Mouse (Mus musculus): ENCODE data around the gene Rex1bd. TPM values are rescaled to one million over a fixed set of nuclear protein-coding genes. Genes with fewer than 3 reads are reported as not detected.

The Rex1bd gene
- polyA plus RNA-seq, 1 experiment from 2014 or later: 155 TPM

GRCm38 (mm10) chr8:70495001-70495770, 11.4 kb downstream of the Rex1bd start:
- H3K4me3 ChIP-seq (replicated peaks): no peak overlapping the region; the same call in 1 of the 2 replicates
- H3K27ac ChIP-seq: no peak overlapping the region
- peak overlapping the region; percentile 31 for H3K4me2 ChIP-seq (replicated peaks)
- no peaks in the 10 kb centered on the region for H3K36me3 ChIP-seq
- peaks cover 100% of the 10 kb centered on the region for H3K27me3 ChIP-seq
- no peaks in the 10 kb centered on the region for H3K9me3 ChIP-seq
- peaks cover 39% of the 10 kb centered on the region for H3K4me1 ChIP-seq (replicated peaks)
- 2% methylated on average over 20 of the region's 21 CpGs for WGBS
- no peak overlapping the region for H3K9ac ChIP-seq (replicated peaks)
- no peak for ATAC-seq

DNA sequence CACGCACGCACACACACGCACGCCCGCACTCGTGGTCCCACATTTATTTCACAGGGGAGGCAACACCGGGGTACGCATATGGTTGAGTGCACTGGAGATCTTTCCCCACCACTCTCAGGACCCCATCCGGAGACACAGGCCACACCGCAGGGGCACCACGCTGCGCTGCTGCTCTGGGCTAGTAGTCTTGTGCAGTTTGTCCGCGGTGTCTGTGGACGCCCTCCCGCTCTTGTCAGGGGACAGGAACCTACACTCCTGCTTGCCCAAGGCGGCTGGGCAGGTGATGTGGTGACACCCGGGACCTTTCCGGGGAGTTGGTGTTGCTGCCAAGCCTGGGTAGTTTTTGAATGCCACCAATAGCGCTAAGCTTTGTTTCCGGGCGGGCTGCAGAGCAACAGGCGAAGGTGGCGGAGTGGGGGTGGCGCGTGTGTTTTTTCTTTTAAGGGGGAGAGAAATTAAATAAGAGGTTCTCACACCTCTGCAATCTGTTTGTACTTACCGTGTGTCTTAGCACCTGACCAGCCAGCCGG, 12.1 kb downstream of the Rex1bd start:
- Histone ChIP-seq H3K4me3 (replicated peaks) (peak overlapping the region; percentile 4; the same call in 1 of the 2 replicates), H3K9me3 (no peaks in the 10 kb centered on the region), H3K4me1 (replicated peaks) (peaks cover 42% of the 10 kb centered on the region), H3K27me3 (peaks cover 100% of the 10 kb centered on the region), H3K4me2 (replicated peaks) (peak overlapping the region; percentile 14; the same call in 1 of the 2 replicates), H3K36me3 (no peaks in the 10 kb centered on the region), H3K9ac (replicated peaks) (no peak overlapping the region), H3K27ac (no peak overlapping the region)
- no peak for ATAC-seq
- WGBS: 2% methylated on average over 28 of the region's 28 CpGs

GRCm38 (mm10) chr8:70493692-70494415, 12.7 kb downstream of the Rex1bd start:
- ATAC-seq: 0 out of 2 replicates have a peak, but pooled peaks have one; percentile 17
- no peak overlapping the region for H3K27ac ChIP-seq
- H3K4me1 ChIP-seq (replicated peaks): peaks cover 48% of the 10 kb centered on the region
- H3K9me3 ChIP-seq: no peaks in the 10 kb centered on the region
- H3K9ac ChIP-seq (replicated peaks): no peak overlapping the region
- H3K4me2 ChIP-seq (replicated peaks): peak overlapping the region; percentile 57
- no peaks in the 10 kb centered on the region for H3K36me3 ChIP-seq
- peaks cover 100% of the 10 kb centered on the region for H3K27me3 ChIP-seq
- 1% methylated on average over 47 of the region's 47 CpGs for WGBS
- H3K4me3 ChIP-seq (replicated peaks): peak overlapping the region; percentile 35

GRCm38 (mm10) chr8:70492664-70493640, 13.6 kb downstream of the Rex1bd start, which contains the start of gene Crlf1:
Crlf1 (plus strand) TSS chr8:70493158.
- Histone ChIP-seq H3K4me3 (replicated peaks) (peak within 1 kb of the TSS; percentile 35), H3K27ac (no peak within 1 kb of the TSS), H3K9ac (replicated peaks) (peak within 1 kb of the TSS; percentile 44; the same call in 1 of the 2 replicates), H3K27me3 (peaks cover 100% of the 10 kb centered on the region), H3K9me3 (no peaks in the 10 kb centered on the region), H3K4me2 (replicated peaks) (peak within 1 kb of the TSS; percentile 57), H3K4me1 (replicated peaks) (peaks cover 57% of the 10 kb centered on the region), H3K36me3 (no peaks in the 10 kb centered on the region)
- ATAC-seq: peak; percentile 28; the same call in 1 of the 2 replicates
- under 1% methylated on average over 78 of the region's 93 CpGs for WGBS

- Histone ChIP-seq H3K36me3 (no peaks in the 10 kb centered on the region), H3K9ac (replicated peaks) (no peak overlapping the region; the same call in 1 of the 2 replicates), H3K27ac (no peak overlapping the region), H3K4me2 (replicated peaks) (no peak overlapping the region), H3K4me1 (replicated peaks) (peaks cover 68% of the 10 kb centered on the region), H3K27me3 (peaks cover 98% of the 10 kb centered on the region), H3K9me3 (no peaks in the 10 kb centered on the region), H3K4me3 (replicated peaks) (no peak overlapping the region)
- 2% methylated on average over 20 of the region's 20 CpGs for WGBS
- ATAC-seq: no peak
These were observed 15.6 kb downstream of the Rex1bd start for GRCm38 (mm10) chr8:70490880-70491495.

- H3K4me3 ChIP-seq (replicated peaks): no peak overlapping the region
- ATAC-seq: no peak
These were observed 16.3 kb downstream of the Rex1bd start for GRCm38 (mm10) chr8:70490061-70490879.

GRCm38 (mm10) chr8:70489576-70489975, 17.0 kb downstream of the Rex1bd start:
- Histone ChIP-seq H3K4me1 (replicated peaks) (peaks cover 57% of the 10 kb centered on the region), H3K4me2 (replicated peaks) (peak overlapping the region; percentile 33), H3K36me3 (peaks cover 4% of the 10 kb centered on the region; the same call in 1 of the 2 replicates), H3K9me3 (no peaks in the 10 kb centered on the region), H3K27ac (no peak overlapping the region), H3K27me3 (peaks cover 98% of the 10 kb centered on the region), H3K4me3 (replicated peaks) (peak overlapping the region; percentile 7), H3K9ac (replicated peaks) (0 out of 2 replicates have a peak overlapping the region, but pooled peaks have one; percentile 28)
- ATAC-seq: no peak
- under 1% methylated on average over 28 of the region's 41 CpGs for whole genome bisulfite sequencing

More at GRCm38 (mm10) chr8:70490061-70490879, 16.3 kb downstream of the Rex1bd start:
- H3K27ac ChIP-seq: no peak overlapping the region
- no peaks in the 10 kb centered on the region for H3K9me3 ChIP-seq
- peaks cover 64% of the 10 kb centered on the region for H3K4me1 ChIP-seq (replicated peaks)
- H3K4me2 ChIP-seq (replicated peaks): no peak overlapping the region
- peaks cover 98% of the 10 kb centered on the region for H3K27me3 ChIP-seq
- H3K9ac ChIP-seq (replicated peaks): no peak overlapping the region
- 8% methylated on average over 10 of the region's 10 CpGs for WGBS
- no peaks in the 10 kb centered on the region for H3K36me3 ChIP-seq

DNA sequence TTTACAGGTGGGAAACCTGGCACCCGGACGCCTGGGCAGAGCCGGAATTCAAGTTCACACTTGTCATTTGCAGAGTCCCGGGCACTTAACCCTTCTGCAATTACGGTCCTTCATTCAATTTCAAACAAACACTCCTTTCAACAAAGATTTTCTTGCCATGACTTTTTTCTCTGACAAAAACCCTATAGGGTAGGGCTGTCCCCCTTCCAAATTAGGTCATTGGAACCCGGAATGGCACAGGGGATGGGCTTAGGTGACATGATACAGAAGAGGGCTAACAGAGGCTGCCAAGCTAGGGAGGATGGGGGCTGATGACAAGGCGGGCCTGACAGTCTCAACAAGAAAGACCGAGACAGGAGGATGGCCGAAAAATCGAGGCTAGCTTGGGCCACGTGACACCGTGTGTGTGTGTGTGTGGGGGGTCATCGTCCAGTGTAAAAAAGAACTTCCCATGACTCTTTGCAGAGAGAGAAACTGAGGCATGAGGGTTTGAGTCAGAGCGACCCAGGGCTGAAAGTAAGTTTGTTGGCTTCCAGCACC, 17.6 kb downstream of the Rex1bd start:
- H3K9me3 ChIP-seq: no peaks in the 10 kb centered on the region
- 2% methylated on average over 14 of the region's 14 CpGs for WGBS
- H3K4me1 ChIP-seq (replicated peaks): peaks cover 51% of the 10 kb centered on the region
- peak overlapping the region; percentile 7 for H3K4me3 ChIP-seq (replicated peaks)
- peak overlapping the region; percentile 44; the same call in 1 of the 2 replicates for H3K9ac ChIP-seq (replicated peaks)
- no peak overlapping the region for H3K27ac ChIP-seq
- peaks cover 10% of the 10 kb centered on the region; the same call in 1 of the 2 replicates for H3K36me3 ChIP-seq
- peak overlapping the region; percentile 68 for H3K4me2 ChIP-seq (replicated peaks)
- no peak for ATAC-seq
- H3K27me3 ChIP-seq: peaks cover 98% of the 10 kb centered on the region

DNA sequence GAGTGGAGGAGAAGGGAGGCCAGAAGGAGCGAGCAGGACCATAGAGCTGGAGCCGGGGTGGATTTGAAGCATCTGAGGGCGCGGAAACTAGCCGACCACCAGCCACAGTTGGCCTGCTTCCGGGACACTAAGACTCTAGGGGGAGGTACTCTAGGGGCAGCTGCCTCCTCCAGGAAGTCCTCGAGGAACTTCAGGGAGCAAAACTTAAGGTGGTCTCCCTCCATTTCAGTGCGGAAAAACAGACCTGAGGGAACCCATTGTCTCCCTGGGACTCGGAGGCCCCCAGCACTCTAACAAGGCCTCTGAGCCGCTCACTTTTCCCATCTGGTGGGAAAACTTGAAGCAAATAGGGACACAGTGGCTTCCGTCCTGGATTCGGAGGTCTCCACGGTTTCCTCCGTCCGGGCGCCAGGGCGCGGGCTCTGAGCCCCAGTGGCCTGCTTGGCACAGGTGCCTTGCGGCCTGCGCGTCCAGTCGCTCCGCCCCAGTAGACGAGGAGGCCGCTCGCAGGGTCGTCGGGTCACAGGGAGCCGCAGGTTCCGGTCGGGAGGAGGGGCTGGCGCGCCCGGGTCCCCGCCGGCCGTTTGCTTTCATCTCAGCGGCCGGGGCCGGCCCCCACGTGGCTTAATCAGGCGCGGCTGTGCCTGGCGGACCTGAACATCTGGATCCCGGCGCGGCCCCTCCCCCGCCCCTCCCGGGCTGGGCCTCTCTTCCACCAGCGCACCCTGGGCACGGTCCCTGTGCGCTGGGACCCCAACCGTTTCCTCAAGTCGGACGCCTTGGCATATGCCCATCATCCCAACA, 18.4 kb downstream of the Rex1bd start:
- H3K27ac ChIP-seq: no peak overlapping the region
- peak overlapping the region; percentile 29 for H3K4me3 ChIP-seq (replicated peaks)
- ATAC-seq: no peak
- WGBS: 3% methylated on average over 49 of the region's 55 CpGs
- H3K9me3 ChIP-seq: no peaks in the 10 kb centered on the region
- H3K4me1 ChIP-seq (replicated peaks): peaks cover 43% of the 10 kb centered on the region
- peaks cover 96% of the 10 kb centered on the region for H3K27me3 ChIP-seq
- peak overlapping the region; percentile 44; the same call in 1 of the 2 replicates for H3K9ac ChIP-seq (replicated peaks)
- peak overlapping the region; percentile 68 for H3K4me2 ChIP-seq (replicated peaks)
- H3K36me3 ChIP-seq: peaks cover 10% of the 10 kb centered on the region; the same call in 1 of the 2 replicates

Data from midbrain, embryonic 13.5 days (tissue).